Mouse (Mus musculus): Measurements from ENCODE around the gene Kdm6b. TPM values are rescaled to one million over a fixed set of nuclear protein-coding genes. Genes with fewer than 3 reads are reported as not detected.

Kdm6b gene
- total and polyA plus RNA-seq, 3 experiments = 0.66 to 7.2 (median 5.7) TPM

GRCm38 (mm10) chr11:69422842-69423241 lies 9.4 kb upstream of the Kdm6b start:
- Histone ChIP-seq H3K27ac (ENCODE audit: insufficient read depth, low read depth) (no peak overlapping the region), H3K79me2 (replicated peaks; ENCODE audit: control insufficient read depth, extremely low read depth, insufficient read depth, poor library complexity, severe bottlenecking) (no peaks in the 10 kb centered on the region), H3K9ac (ENCODE audit: insufficient read depth, low read depth) (no peak overlapping the region), H3K4me3 (replicated peaks in 1 of 3; ENCODE audit: low read depth in 2 of 3, low read length in 2 of 3, poor library complexity in 1 of 3) (no peak overlapping the region), H3K4me2 (ENCODE audit: insufficient read depth, low read depth, poor library complexity, severe bottlenecking) (no peak overlapping the region), H3K27me3 (replicated peaks) (peaks cover 82% of the 10 kb centered on the region), H3K36me3 (replicated peaks in 1 of 2; ENCODE audit: control insufficient read depth in 1 of 2, insufficient read depth in 1 of 2, low read length in 1 of 2) (no peaks in the 10 kb centered on the region), H3K9me3 (replicated peaks; ENCODE audit: low read length) (no peaks in the 10 kb centered on the region), H3K4me1 (ENCODE audit: control insufficient read depth in 1 of 2, insufficient read depth in 2 of 2) (peaks cover 2 to 26% of the 10 kb centered on the region in 2 experiments)
- dilution Hi-C loops (cut with MboI; ENCODE audit: extremely low pct_ligation_motif_present, extremely low pct_unique_long_range_greater_than_20kb, low sequenced_read_pairs) (no loop called here), in situ Hi-C loops (cut with MboI; ENCODE audit: low pct_ligation_motif_present, low pct_unique_long_range_greater_than_20kb, low sequenced_read_pairs) (no loop called here)
- TF ChIP-seq POLR2A (IDR thresholded peaks at IDR 0.05; ENCODE audit: low read depth, low read length) (no peak), E2F4 (IDR thresholded peaks at IDR 0.05; ENCODE audit: insufficient replicate concordance, low read depth, low read length) (no peak)
- DNase-seq (ENCODE audit: extremely low read depth) = no peak

- no peak overlapping the region for H3K9ac ChIP-seq (ENCODE audit: insufficient read depth, low read depth)
- no peak for DNase-seq (ENCODE audit: extremely low read depth)
Measured at GRCm38 (mm10) chr11:69421131-69421977, 7.9 kb upstream of the Kdm6b start.

GRCm38 (mm10) chr11:69420554-69421000 lies 7.1 kb upstream of the Kdm6b start:
- in situ Hi-C loops (cut with MboI; ENCODE audit: low pct_ligation_motif_present, low pct_unique_long_range_greater_than_20kb, low sequenced_read_pairs) = no loop called here
- no peak overlapping the region for H3K27ac ChIP-seq (ENCODE audit: insufficient read depth, low read depth)
- H3K79me2 ChIP-seq (replicated peaks; ENCODE audit: control insufficient read depth, extremely low read depth, insufficient read depth, poor library complexity, severe bottlenecking) = no peaks in the 10 kb centered on the region
- H3K27me3 ChIP-seq (replicated peaks) = peaks cover 80% of the 10 kb centered on the region
- TF ChIP-seq TCF12 (IDR thresholded peaks at IDR 0.05; ENCODE audit: low read depth, low read length) (no peak), RCOR1 (conservative IDR thresholded peaks at IDR 0.05; ENCODE audit: low read depth, low read length) (no peak), IRF4 (IDR thresholded peaks at IDR 0.05; ENCODE audit: low read depth, low read length) (no peak), GABPA (IDR thresholded peaks at IDR 0.05; ENCODE audit: insufficient replicate concordance, low read depth, low read length) (no peak), MEF2A (IDR thresholded peaks at IDR 0.05; ENCODE audit: borderline replicate concordance, low read depth, low read length) (no peak), CHD1 (IDR thresholded peaks at IDR 0.05; ENCODE audit: low read depth, low read length) (no peak), POLR2AphosphoS2 (IDR thresholded peaks at IDR 0.05; ENCODE audit: low read depth, low read length) (no peak), KAT2A (IDR thresholded peaks at IDR 0.05; ENCODE audit: insufficient replicate concordance, low read length) (no peak), MAX (IDR thresholded peaks at IDR 0.05; ENCODE audit: low read length) (no peak), MYC (IDR thresholded peaks at IDR 0.05; ENCODE audit: low read depth, low read length) (no peak)
- H3K36me3 ChIP-seq (replicated peaks in 1 of 2; ENCODE audit: control insufficient read depth in 1 of 2, insufficient read depth in 1 of 2, low read length in 1 of 2) = no peaks in the 10 kb centered on the region
- peak overlapping the region; percentile 93 for H3K4me2 ChIP-seq (ENCODE audit: insufficient read depth, low read depth, poor library complexity, severe bottlenecking)
- peaks cover 14 to 40% of the 10 kb centered on the region in 2 experiments for H3K4me1 ChIP-seq (ENCODE audit: control insufficient read depth in 1 of 2, insufficient read depth in 2 of 2)
- no peak overlapping the region for H3K4me3 ChIP-seq (replicated peaks in 1 of 3; ENCODE audit: low read depth in 2 of 3, low read length in 2 of 3, poor library complexity in 1 of 3)
- dilution Hi-C loops (cut with MboI; ENCODE audit: extremely low pct_ligation_motif_present, extremely low pct_unique_long_range_greater_than_20kb, low sequenced_read_pairs) = no loop called here
- H3K9ac ChIP-seq (ENCODE audit: insufficient read depth, low read depth) = no peak overlapping the region
- DNase-seq (ENCODE audit: extremely low read depth) = no peak
- H3K9me3 ChIP-seq (replicated peaks; ENCODE audit: low read length) = no peaks in the 10 kb centered on the region

More at GRCm38 (mm10) chr11:69421131-69421977, 7.9 kb upstream of the Kdm6b start:
- Histone ChIP-seq H3K27me3 (replicated peaks) (peaks cover 86% of the 10 kb centered on the region), H3K36me3 (replicated peaks in 1 of 2; ENCODE audit: control insufficient read depth in 1 of 2, insufficient read depth in 1 of 2, low read length in 1 of 2) (no peaks in the 10 kb centered on the region), H3K4me1 (ENCODE audit: control insufficient read depth in 1 of 2, insufficient read depth in 2 of 2) (peaks cover 12 to 37% of the 10 kb centered on the region in 2 experiments), H3K4me2 (ENCODE audit: insufficient read depth, low read depth, poor library complexity, severe bottlenecking) (no peak overlapping the region), H3K9me3 (replicated peaks; ENCODE audit: low read length) (no peaks in the 10 kb centered on the region), H3K27ac (ENCODE audit: insufficient read depth, low read depth) (no peak overlapping the region), H3K4me3 (replicated peaks in 1 of 3; ENCODE audit: low read depth in 2 of 3, low read length in 2 of 3, poor library complexity in 1 of 3) (no peak overlapping the region), H3K79me2 (replicated peaks; ENCODE audit: control insufficient read depth, extremely low read depth, insufficient read depth, poor library complexity, severe bottlenecking) (no peaks in the 10 kb centered on the region)
- dilution Hi-C loops (cut with MboI; ENCODE audit: extremely low pct_ligation_motif_present, extremely low pct_unique_long_range_greater_than_20kb, low sequenced_read_pairs) = no loop called here
- in situ Hi-C loops (cut with MboI; ENCODE audit: low pct_ligation_motif_present, low pct_unique_long_range_greater_than_20kb, low sequenced_read_pairs) = no loop called here
- no peak for TF ChIP-seq CHD1 (IDR thresholded peaks at IDR 0.05; ENCODE audit: low read depth, low read length)
